Mouse (Mus musculus) myocyte (in vitro differentiated cells): ENCODE results near the gene Dgkz.

Experiments used
- CEBPB ChIP-seq: IDR thresholded peaks from 2 replicates; pipeline ENCODE4 v1.6.1; 2011; ENCODE audit warnings: mild to moderate bottlenecking, moderate library complexity; ENCODE audit not compliant: poor library complexity, insufficient read depth, severe bottlenecking
- E2F4 ChIP-seq: IDR thresholded peaks from one replicate; pipeline ENCODE4 v1.6.1; 2011; ENCODE audit warnings: mild to moderate bottlenecking, control low read depth, moderate library complexity; ENCODE audit not compliant: insufficient read depth
- MAX ChIP-seq: IDR thresholded peaks from one replicate; pipeline ENCODE4 v1.6.1; 2011; ENCODE audit warnings: low read depth, mild to moderate bottlenecking, control low read depth
- MYOD1 ChIP-seq, 3 experiments: IDR thresholded peaks; one replicate each; pipeline ENCODE4 v1.6.1; 2011; ENCODE audit warnings: control low read depth in 2 of 3, low read depth in 2 of 3, mild to moderate bottlenecking in 2 of 3, moderate library complexity in 1 of 3; ENCODE audit not compliant: insufficient read length in 2 of 3, control insufficient read depth in 1 of 3
- MYOG ChIP-seq, 3 experiments: IDR thresholded peaks; one replicate each; pipeline ENCODE4 v1.6.1; 2011; ENCODE audit warnings: control low read depth in 2 of 3, low read depth in 2 of 3, mild to moderate bottlenecking in 2 of 3; ENCODE audit not compliant: insufficient read length in 2 of 3, control insufficient read depth in 1 of 3, insufficient read depth in 1 of 3
- POLR2A ChIP-seq: IDR thresholded peaks from one replicate; pipeline ENCODE4 v1.6.1; 2011; ENCODE audit warnings: low read depth, mild to moderate bottlenecking, control low read depth, moderate library complexity; ENCODE audit not compliant: insufficient read length
- POLR2AphosphoS2 ChIP-seq: IDR thresholded peaks from one replicate; pipeline ENCODE4 v1.6.1; 2011; ENCODE audit warnings: low read depth, control low read depth; ENCODE audit not compliant: insufficient read length
- SRF ChIP-seq: IDR thresholded peaks from one replicate; pipeline ENCODE4 v1.6.1; 2011; ENCODE audit warnings: low read depth; ENCODE audit not compliant: control insufficient read depth, insufficient read length
- TCF12 ChIP-seq: IDR thresholded peaks from one replicate; pipeline ENCODE4 v1.6.1; 2011; ENCODE audit warnings: mild to moderate bottlenecking, control low read depth; ENCODE audit not compliant: poor library complexity, insufficient read depth, severe bottlenecking
- USF1 ChIP-seq: IDR thresholded peaks from one replicate; pipeline ENCODE4 v1.6.1; 2011; ENCODE audit warnings: low read depth, mild to moderate bottlenecking, control low read depth, moderate library complexity

DNA sequence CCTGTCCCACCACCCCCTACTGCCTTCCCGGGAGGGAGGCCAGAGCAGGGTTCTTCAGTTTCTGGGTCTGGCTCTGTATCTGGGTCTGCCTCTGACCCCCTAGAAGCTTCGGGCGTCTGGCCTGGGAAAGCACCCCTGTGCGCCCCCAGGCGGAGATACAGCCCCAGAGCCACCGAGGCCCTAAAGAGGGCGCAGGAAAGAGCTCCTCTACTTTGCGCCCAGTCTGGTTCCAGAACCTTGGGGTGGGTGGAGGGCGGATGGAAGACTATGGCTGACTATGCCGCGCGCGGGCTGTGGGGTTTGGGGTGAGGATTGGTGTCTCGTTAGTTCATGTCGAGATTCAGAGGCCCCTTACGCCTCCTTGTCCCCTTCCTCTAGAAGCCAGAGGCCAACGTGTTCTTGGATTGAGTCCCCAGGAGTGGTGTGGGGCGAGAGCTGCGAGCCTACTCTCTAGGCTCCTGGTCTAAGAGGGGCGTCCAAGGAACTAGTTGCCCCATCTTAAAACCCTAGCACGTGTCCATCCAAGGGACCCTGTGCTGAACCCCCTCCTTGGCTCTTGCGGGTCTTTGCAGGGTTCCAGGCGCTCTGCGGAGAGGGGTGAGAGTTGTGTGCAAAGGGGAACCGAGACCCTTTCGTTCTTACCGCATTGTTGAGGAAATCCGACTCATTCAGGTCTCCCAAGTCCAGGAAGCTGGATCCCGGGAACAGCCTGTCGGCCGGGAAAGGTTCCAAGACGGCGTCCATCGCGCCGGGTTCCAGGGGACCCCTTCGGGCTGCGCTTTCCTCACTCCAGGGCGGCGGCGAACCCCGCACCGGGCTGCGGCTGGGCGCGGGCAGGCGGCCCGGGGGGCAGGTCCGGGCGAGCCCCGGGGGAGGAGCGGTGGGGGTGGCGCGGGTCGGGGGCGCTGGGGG lies 48.0 kb upstream of the Dgkz start:
- TF ChIP-seq POLR2A: peak; percentile 43
- TF ChIP-seq MAX: no peak
- TF ChIP-seq E2F4: no peak
- TF ChIP-seq MYOD1 (IDR thresholded peaks at IDR 0.05; ENCODE audit: control insufficient read depth in 1 of 3, insufficient read length in 2 of 3, low read depth in 2 of 3): no peak
- no peak for TF ChIP-seq CEBPB
- no peak for TF ChIP-seq MYOG (IDR thresholded peaks at IDR 0.05; ENCODE audit: control insufficient read depth in 1 of 3, insufficient read depth in 1 of 3, insufficient read length in 2 of 3, low read depth in 2 of 3)
- no peak for TF ChIP-seq POLR2AphosphoS2
- no peak for TF ChIP-seq TCF12
- TF ChIP-seq USF1: no peak
- TF ChIP-seq SRF: no peak
